Mouse (Mus musculus) adrenal gland, postnatal 36 days (tissue): ENCODE data around the gene Keg1. TPM values are rescaled to one million over a fixed set of nuclear protein-coding genes. Genes with fewer than 3 reads are reported as not detected.

Source experiments
- DNase-seq, 2 experiments: peaks; one replicate each; pipeline ENCODE4 v3.0.0; 2021; ENCODE audit warnings: mixed read lengths in 1 of 2
- total RNA-seq, 2 experiments: library from RNA; stranded (reverse); gene quantifications; 2 replicates each; pipeline ENCODE4 v1.2.3; 2021

Gene Keg1
- total RNA-seq, 2 experiments from 2014 or later = not detected

- no peak for DNase-seq
Observed at GRCm38 (mm10) chr19:12765308-12765707, 69.7 kb downstream of the Keg1 start, which contains the start of gene Cntf. Cntf (minus strand) TSS chr19:12765632.

Other genes with a start within 250 kb of the Keg1 start
- gene Mpeg1, start 235.0 kb upstream of the Keg1 start, total RNA-seq = 10 to 100 TPM; 23.7 to 25.0 TPM
- gene Dtx4, start 194.3 kb upstream of the Keg1 start, total RNA-seq = 10 to 100 TPM; 11.4 to 17.6 TPM
- gene Fam111a, start 150.0 kb upstream of the Keg1 start, total RNA-seq = 1 to 10 TPM; 3.2 to 6.4 TPM
- under 1 TPM in 1 of 2 experiments, not detected in 1; 0.53 TPM for gene Gm4952, start 95.8 kb upstream of the Keg1 start, total RNA-seq
- under 1 TPM in 1 of 2 experiments, not detected in 1; 0.33 TPM for gene Glyat, start 62.5 kb upstream of the Keg1 start, total RNA-seq
- gene Olfr1442, start 25.3 kb upstream of the Keg1 start, total RNA-seq = not detected
- not detected for gene Olfr1443, start 17.7 kb upstream of the Keg1 start, total RNA-seq
- gene Cntf, start 69.8 kb downstream of the Keg1 start, total RNA-seq = 1 to 10 TPM; 1.6 to 2.8 TPM
- 10 to 100 TPM; 72.7 to 88.4 TPM for gene Zfp91, start 100.3 kb downstream of the Keg1 start, total RNA-seq
- 1 to 10 TPM; 1.6 to 1.8 TPM for gene Lpxn, start 100.4 kb downstream of the Keg1 start, total RNA-seq
- not detected for gene Gm5244, start 150.9 kb downstream of the Keg1 start, total RNA-seq
- not detected for gene Olfr1444, start 161.5 kb downstream of the Keg1 start, total RNA-seq
- gene Olfr1445, start 188.1 kb downstream of the Keg1 start, total RNA-seq = not detected
- not detected for gene Olfr1446, start 197.7 kb downstream of the Keg1 start, total RNA-seq
- not detected for gene Olfr1447, start 208.0 kb downstream of the Keg1 start, total RNA-seq
- gene Olfr1448, start 228.6 kb downstream of the Keg1 start, total RNA-seq = not detected
- not detected for gene Olfr1449, start 235.1 kb downstream of the Keg1 start, total RNA-seq